Mouse (Mus musculus): Measurements from ENCODE around the gene Gm28635. TPM values are rescaled to one million over a fixed set of nuclear protein-coding genes. Genes with fewer than 3 reads are reported as not detected.

Gm28635 gene
- total RNA-seq, 2 experiments from 2014 or later: not detected

GRCm38 (mm10) chr2:84585700-84586099 is 92.1 kb downstream of the Gm28635 start:
- no peak for DNase-seq

- DNase-seq: no peak
These were observed 95.6 kb downstream of the Gm28635 start for GRCm38 (mm10) chr2:84582286-84582685.

- peak; percentile 20 for DNase-seq
These were observed 96.6 kb downstream of the Gm28635 start for GRCm38 (mm10) chr2:84581208-84581607.

- no peak for DNase-seq
These were observed 98.5 kb downstream of the Gm28635 start for GRCm38 (mm10) chr2:84579311-84579710.

GRCm38 (mm10) chr2:84574130-84574529 is 103.7 kb downstream of the Gm28635 start:
- DNase-seq: no peak

DNA sequence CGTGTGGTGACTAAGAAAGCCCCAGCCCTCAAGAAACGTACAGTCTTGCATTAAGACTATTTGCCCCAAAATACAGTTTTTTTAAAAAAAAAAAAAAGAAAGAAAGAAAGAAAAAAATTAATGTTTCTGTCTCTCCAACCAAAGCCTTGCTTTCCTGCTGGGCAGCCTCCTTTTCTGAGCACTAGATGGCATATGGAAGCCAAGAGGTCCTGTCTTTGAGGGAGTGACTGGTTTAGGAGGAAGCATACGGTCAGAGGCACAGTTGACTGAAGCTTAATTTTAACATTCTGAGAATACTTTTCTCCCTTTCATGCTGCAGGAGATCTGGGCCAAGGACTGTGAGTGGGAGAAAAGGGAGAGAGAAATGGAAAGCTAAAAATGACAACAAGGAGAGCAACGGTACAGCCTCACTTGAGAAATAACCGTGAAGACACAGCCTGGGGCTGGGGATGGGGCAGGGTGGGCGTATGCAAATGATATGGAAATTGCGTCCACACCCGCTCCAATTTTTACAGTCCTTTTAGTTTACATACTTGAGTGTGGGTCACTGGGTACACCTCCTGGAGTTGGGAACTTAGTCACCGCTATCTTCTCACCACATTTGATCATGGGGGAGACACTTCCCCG is 120.8 kb downstream of the Gm28635 start:
- DNase-seq: peak; percentile 20

Other genes with a start within 250 kb of the Gm28635 start
- gene Tfpi, start 201.3 kb downstream of the Gm28635 start, total RNA-seq (2021): 10 to 100 TPM; 37.4 to 47.0 TPM
- 100 to 1,000 TPM; 112 to 126 TPM for gene Ctnnd1, start 27.3 kb downstream of the Gm28635 start, total RNA-seq (2021)
- gene Btbd18, start 19.0 kb downstream of the Gm28635 start, total RNA-seq (2021): under 1 TPM in 1 of 2 experiments, not detected in 1; 0.15 TPM
- gene Selenoh, start 7.3 kb downstream of the Gm28635 start, total RNA-seq (2021): 10 to 100 TPM; 55.4 to 67.6 TPM
- gene Med19, start 361 bp upstream of the Gm28635 start, total RNA-seq (2021): 10 to 100 TPM; 18.3 to 19.5 TPM
- 100 to 1,000 TPM in 1 of 2 experiments, 10 to 100 TPM in 1; 92.0 to 107 TPM for gene Tmx2, start 1.1 kb upstream of the Gm28635 start, total RNA-seq (2021)
- gene Zdhhc5, start 37.1 kb upstream of the Gm28635 start, total RNA-seq (2021): 10 to 100 TPM; 48.9 to 49.5 TPM
- gene Clp1, start 49.3 kb upstream of the Gm28635 start, total RNA-seq (2021): 10 to 100 TPM; 15.5 to 15.9 TPM
- gene Ypel4, start 56.0 kb upstream of the Gm28635 start, total RNA-seq (2021): 1 to 10 TPM; 4.2 to 7.9 TPM
- 1 to 10 TPM; 3.1 to 7.9 TPM for gene Gm19426, start 65.6 kb upstream of the Gm28635 start, total RNA-seq (2021)
- gene Serping1, start 97.4 kb upstream of the Gm28635 start, total RNA-seq (2021): 100 to 1,000 TPM in 1 of 2 experiments, 10 to 100 TPM in 1; 79.2 to 110 TPM
- 10 to 100 TPM; 29.5 to 31.3 TPM for gene Ube2l6, start 120.8 kb upstream of the Gm28635 start, total RNA-seq (2021)
- 10 to 100 TPM in 1 of 2 experiments, 1 to 10 TPM in 1; 3.8 to 21.0 TPM for gene Smtnl1, start 144.6 kb upstream of the Gm28635 start, total RNA-seq (2021)
- 10 to 100 TPM; 66.0 to 69.7 TPM for gene Timm10, start 149.0 kb upstream of the Gm28635 start, total RNA-seq (2021)
- gene Slc43a1, start 160.8 kb upstream of the Gm28635 start, total RNA-seq (2021): 1 to 10 TPM; 7.9 to 8.0 TPM
- gene Rtn4rl2, start 208.7 kb upstream of the Gm28635 start, total RNA-seq (2021): 1 to 10 TPM; 1.3 to 2.1 TPM